Mouse (Mus musculus): ENCODE results near the gene Itga3. TPM values are rescaled to one million over a fixed set of nuclear protein-coding genes. Genes with fewer than 3 reads are reported as not detected.

The Itga3 gene
- polyA plus RNA-seq, 1 experiment from 2014 or later = 2.9 TPM

DNA sequence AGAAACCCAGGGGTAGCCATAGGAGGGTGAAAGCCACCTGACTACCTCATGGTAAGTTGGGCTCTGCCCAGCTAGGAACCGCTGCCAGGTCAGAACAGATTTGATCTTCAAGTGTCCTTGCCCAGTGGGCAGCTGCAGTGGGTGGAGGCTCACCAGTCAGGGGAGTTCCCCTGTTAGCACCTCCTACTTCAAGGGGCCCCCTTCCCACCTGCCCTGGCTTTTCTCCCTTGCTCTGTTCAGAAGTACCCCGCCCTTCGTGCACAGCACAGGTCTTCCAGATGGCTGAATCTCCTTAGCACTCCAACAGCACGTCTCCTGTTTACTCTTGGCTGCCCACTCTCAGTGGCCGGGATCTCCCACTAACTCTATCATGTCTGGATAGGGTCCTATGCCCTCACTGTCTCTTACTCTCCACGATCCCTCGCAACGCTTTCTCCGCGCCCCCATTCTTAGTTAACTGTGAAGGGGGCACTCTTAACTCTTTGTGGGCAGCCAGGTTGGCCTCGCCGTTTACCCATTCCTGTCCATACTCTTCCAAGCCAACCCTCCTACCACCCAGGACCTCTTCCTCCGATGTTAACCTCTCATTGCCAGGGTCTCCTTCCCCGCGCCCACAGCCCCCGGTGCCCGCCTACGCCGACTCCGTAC is 36.0 kb downstream of the Itga3 start:
- ATAC-seq (ENCODE audit: low FRiP score) = peak; percentile 6; the same call in 1 of the 2 replicates
- peak overlapping the region; percentile 68 for H3K9ac ChIP-seq (ENCODE audit: low read length)
- DNase-seq (ENCODE audit: low spot score, missing footprints) = peak; percentile 92
- H3K4me1 ChIP-seq (ENCODE audit: control insufficient read depth, insufficient read depth, low read length) = peaks cover 13% of the 10 kb centered on the region
- H3K27me3 ChIP-seq (ENCODE audit: control insufficient read depth, insufficient read depth, low read length) = no peaks in the 10 kb centered on the region; the same call in 1 of the 2 replicates
- no peaks in the 10 kb centered on the region for H3K36me3 ChIP-seq (ENCODE audit: control insufficient read depth, insufficient read depth, low read length)
- peak overlapping the region; percentile 65 for H3K4me3 ChIP-seq (ENCODE audit: low read depth, low read length)
- H3K4me2 ChIP-seq = peak overlapping the region; percentile 96
- no peak overlapping the region for H3K27ac ChIP-seq (ENCODE audit: low read depth, low read length)
- 1% methylated on average over 20 of the region's 20 CpGs for WGBS
- H3K9me3 ChIP-seq (ENCODE audit: control insufficient read depth, low read length) = no peaks in the 10 kb centered on the region

DNA sequence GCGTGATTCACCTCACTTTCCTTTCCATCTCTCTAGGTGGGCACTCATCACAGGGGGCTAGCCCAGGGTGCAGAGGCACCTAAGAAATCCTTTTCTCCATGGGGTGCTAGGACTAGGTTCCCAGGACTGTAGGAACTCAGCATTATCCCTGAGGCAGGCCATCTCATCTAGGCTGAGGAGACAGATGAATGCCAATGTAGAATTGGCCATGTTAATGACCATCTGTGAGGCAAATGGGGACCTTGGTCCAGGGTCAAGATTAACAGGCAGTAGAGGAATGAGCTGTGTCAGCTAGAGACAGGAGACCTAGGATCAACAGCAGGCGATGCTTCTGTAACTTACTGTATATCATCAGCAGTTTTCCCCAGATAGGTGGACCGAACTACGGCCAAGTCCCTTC is 36.8 kb downstream of the Itga3 start:
- WGBS = 87% methylated on average over 4 of the region's 4 CpGs
- no peaks in the 10 kb centered on the region; the same call in 1 of the 2 replicates for H3K27me3 ChIP-seq (ENCODE audit: control insufficient read depth, insufficient read depth, low read length)
- no peak overlapping the region for H3K27ac ChIP-seq (ENCODE audit: low read depth, low read length)
- H3K9ac ChIP-seq (ENCODE audit: low read length) = no peak overlapping the region
- DNase-seq (ENCODE audit: low spot score, missing footprints) = no peak
- no peaks in the 10 kb centered on the region for H3K9me3 ChIP-seq (ENCODE audit: control insufficient read depth, low read length)
- peaks cover 13% of the 10 kb centered on the region for H3K4me1 ChIP-seq (ENCODE audit: control insufficient read depth, insufficient read depth, low read length)
- no peak for ATAC-seq (ENCODE audit: low FRiP score)
- H3K4me3 ChIP-seq (ENCODE audit: low read depth, low read length) = no peak overlapping the region
- no peaks in the 10 kb centered on the region for H3K36me3 ChIP-seq (ENCODE audit: control insufficient read depth, insufficient read depth, low read length)
- H3K4me2 ChIP-seq = no peak overlapping the region

DNA sequence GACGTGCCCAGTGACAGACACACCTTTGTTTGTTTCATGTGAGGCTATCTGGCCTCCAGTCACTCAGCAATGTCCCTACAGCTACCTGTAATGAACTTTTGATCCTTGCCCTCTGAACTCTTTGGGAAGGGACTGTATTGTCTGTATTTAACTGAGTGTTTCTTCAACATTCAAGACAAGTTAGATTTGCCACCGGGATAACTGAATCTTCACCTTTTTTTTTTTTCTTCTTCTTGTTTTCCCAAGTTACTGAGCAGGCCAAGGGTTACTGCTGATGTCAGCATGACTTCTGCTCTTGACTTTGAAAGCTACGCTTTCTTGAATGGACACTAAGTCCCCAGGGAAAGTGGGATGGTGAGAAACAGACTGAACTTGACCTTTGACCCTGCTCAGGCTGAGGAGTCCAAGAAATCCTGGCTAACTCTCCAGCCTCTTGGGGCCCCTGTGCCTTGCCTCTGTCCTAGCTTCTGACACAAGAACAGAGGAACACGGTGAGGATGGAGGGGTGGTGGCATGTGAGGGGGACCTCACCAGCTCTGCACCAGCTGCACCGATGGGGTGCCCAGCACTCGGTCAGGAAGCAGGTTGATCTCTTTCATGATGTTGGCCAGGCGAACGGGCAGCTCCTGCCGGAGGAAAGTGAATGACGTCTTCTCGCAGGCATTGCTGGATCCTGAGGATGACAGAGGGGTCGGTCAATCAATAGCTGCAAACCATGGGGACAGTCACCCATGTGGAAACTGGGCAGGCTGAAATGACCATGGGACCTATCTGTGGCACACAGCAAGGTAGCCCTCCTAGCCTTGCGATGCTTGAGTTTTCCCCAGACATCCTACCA is 37.6 kb downstream of the Itga3 start:
- Histone ChIP-seq H3K9ac (ENCODE audit: low read length) (no peak overlapping the region), H3K36me3 (ENCODE audit: control insufficient read depth, insufficient read depth, low read length) (no peaks in the 10 kb centered on the region), H3K27ac (ENCODE audit: low read depth, low read length) (no peak overlapping the region), H3K27me3 (ENCODE audit: control insufficient read depth, insufficient read depth, low read length) (no peaks in the 10 kb centered on the region; the same call in 1 of the 2 replicates), H3K4me2 (no peak overlapping the region), H3K9me3 (ENCODE audit: control insufficient read depth, low read length) (no peaks in the 10 kb centered on the region), H3K4me3 (ENCODE audit: low read depth, low read length) (no peak overlapping the region), H3K4me1 (ENCODE audit: control insufficient read depth, insufficient read depth, low read length) (peaks cover 13% of the 10 kb centered on the region)
- 81% methylated on average over 13 of the region's 13 CpGs for WGBS
- no peak for DNase-seq (ENCODE audit: low spot score, missing footprints)
- ATAC-seq (ENCODE audit: low FRiP score) = no peak

DNA sequence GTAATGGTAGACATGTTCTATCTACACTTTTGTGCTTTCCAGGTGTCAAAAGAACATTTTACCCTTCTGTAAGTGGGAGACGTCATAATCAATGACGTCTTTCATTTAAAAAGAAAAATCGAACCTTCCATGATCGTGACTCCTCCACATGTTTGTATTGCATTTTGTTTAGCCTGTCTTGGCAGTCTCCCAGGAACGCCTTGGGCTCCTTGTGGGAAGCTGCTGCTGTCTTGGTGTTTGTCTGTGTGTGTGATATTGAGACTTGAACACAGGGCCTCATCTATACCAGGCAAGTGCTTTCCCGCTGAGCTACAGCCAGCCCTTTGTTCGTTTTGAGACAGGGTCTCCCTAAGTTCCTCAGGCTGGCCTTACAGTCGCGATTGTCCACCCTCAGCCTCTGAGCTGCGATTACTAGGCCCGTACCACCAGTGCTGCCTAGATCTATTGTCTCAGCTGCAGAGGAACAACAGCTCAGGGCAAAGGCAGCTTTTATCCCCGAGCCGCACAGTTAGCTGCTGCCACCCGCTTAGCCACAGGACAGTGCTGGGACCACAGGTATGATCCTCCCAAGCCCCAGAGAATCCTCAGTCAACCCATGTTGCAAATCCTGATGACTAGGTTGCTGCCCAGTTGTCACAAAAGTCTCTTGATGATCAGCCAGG is 38.3 kb downstream of the Itga3 start:
- no peak overlapping the region for H3K27ac ChIP-seq (ENCODE audit: low read depth, low read length)
- H3K4me1 ChIP-seq (ENCODE audit: control insufficient read depth, insufficient read depth, low read length) = peaks cover 13% of the 10 kb centered on the region
- ATAC-seq (ENCODE audit: low FRiP score) (no peak), DNase-seq (ENCODE audit: low spot score, missing footprints) (no peak)
- no peak overlapping the region for H3K4me2 ChIP-seq
- H3K9ac ChIP-seq (ENCODE audit: low read length) = no peak overlapping the region
- 74% methylated on average over 14 of the region's 14 CpGs for WGBS
- H3K27me3 ChIP-seq (ENCODE audit: control insufficient read depth, insufficient read depth, low read length) = no peaks in the 10 kb centered on the region; the same call in 1 of the 2 replicates
- no peak overlapping the region for H3K4me3 ChIP-seq (ENCODE audit: low read depth, low read length)
- no peaks in the 10 kb centered on the region for H3K36me3 ChIP-seq (ENCODE audit: control insufficient read depth, insufficient read depth, low read length)
- H3K9me3 ChIP-seq (ENCODE audit: control insufficient read depth, low read length) = no peaks in the 10 kb centered on the region

DNA sequence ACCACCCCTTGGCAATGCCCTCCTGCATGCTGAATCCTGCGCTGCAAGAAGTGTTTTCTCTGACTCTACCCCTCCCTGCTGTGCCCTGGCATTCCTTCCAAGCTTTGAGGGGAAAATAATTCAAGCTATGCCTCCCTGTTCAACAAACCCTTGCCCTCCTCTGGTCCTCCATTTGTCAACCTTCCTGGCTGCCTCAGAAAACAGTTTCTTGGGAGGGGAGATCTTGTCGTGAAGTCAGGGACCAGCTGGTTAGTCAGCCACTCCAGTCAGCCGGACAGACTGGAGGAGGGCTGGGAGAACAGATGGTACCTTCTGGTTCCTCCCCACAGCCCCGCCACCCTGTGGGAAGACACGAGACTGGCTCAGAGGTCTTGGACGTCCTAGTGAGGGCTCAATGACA is 39.3 kb downstream of the Itga3 start:
- ATAC-seq (ENCODE audit: low FRiP score) (no peak), DNase-seq (ENCODE audit: low spot score, missing footprints) (no peak)
- Histone ChIP-seq H3K4me3 (ENCODE audit: low read depth, low read length) (no peak overlapping the region), H3K9me3 (ENCODE audit: control insufficient read depth, low read length) (no peaks in the 10 kb centered on the region), H3K9ac (ENCODE audit: low read length) (no peak overlapping the region), H3K27me3 (ENCODE audit: control insufficient read depth, insufficient read depth, low read length) (no peaks in the 10 kb centered on the region; the same call in 1 of the 2 replicates), H3K27ac (ENCODE audit: low read depth, low read length) (no peak overlapping the region), H3K4me1 (ENCODE audit: control insufficient read depth, insufficient read depth, low read length) (peaks cover 13% of the 10 kb centered on the region), H3K4me2 (no peak overlapping the region), H3K36me3 (ENCODE audit: control insufficient read depth, insufficient read depth, low read length) (no peaks in the 10 kb centered on the region)
- WGBS = 72% methylated on average over 6 of the region's 6 CpGs

DNA sequence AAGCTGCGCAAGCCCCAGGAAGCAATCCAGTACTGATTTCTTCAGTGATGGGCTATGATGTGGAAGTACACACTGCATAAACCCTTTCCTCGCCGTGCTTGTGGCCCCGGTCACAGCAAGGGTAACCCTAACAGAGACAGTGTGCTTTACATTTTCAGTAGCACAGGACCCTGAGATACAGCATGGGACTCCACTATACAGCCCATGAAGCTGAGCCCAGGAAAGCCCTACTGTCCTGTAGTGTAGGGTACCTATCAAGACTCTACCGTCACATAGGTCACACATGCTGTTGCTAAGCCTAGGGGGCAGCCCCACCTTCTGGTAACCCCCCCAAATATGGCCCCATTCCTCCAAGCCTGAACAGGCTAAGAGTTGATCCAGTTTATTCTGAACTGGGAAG is 40.1 kb downstream of the Itga3 start:
- no peak overlapping the region for H3K27ac ChIP-seq (ENCODE audit: low read depth, low read length)
- H3K27me3 ChIP-seq (ENCODE audit: control insufficient read depth, insufficient read depth, low read length) = no peaks in the 10 kb centered on the region; the same call in 1 of the 2 replicates
- ATAC-seq (ENCODE audit: low FRiP score) (no peak), DNase-seq (ENCODE audit: low spot score, missing footprints) (no peak)
- no peak overlapping the region for H3K4me2 ChIP-seq
- H3K9ac ChIP-seq (ENCODE audit: low read length) = no peak overlapping the region
- H3K9me3 ChIP-seq (ENCODE audit: control insufficient read depth, low read length) = no peaks in the 10 kb centered on the region
- no peak overlapping the region for H3K4me3 ChIP-seq (ENCODE audit: low read depth, low read length)
- no peaks in the 10 kb centered on the region for H3K36me3 ChIP-seq (ENCODE audit: control insufficient read depth, insufficient read depth, low read length)
- 94% methylated on average over 5 of the region's 5 CpGs for WGBS
- peaks cover 7% of the 10 kb centered on the region for H3K4me1 ChIP-seq (ENCODE audit: control insufficient read depth, insufficient read depth, low read length)

DNA sequence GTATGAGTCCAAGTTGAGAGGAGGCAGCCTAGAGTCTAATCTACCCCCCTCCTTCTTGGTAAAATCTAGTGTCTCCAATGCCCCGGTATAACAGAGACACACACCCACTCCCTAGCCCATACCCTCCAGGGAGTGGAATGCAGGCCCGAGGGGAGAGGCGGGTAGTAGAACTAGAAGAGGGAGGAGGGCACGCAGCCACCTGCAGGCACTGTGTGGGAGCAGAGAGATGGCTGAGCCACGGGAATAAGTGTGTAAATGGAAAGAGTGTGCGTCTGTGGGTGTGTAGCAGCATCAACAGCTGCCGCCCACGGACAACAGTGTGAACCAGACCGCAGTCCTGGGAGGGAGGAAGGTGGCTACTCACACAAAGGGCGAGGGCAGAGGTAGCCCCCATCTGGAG is 41.7 kb downstream of the Itga3 start:
- Histone ChIP-seq H3K9ac (ENCODE audit: low read length) (no peak overlapping the region), H3K9me3 (ENCODE audit: control insufficient read depth, low read length) (no peaks in the 10 kb centered on the region), H3K4me3 (ENCODE audit: low read depth, low read length) (no peak overlapping the region), H3K36me3 (ENCODE audit: control insufficient read depth, insufficient read depth, low read length) (no peaks in the 10 kb centered on the region), H3K4me1 (ENCODE audit: control insufficient read depth, insufficient read depth, low read length) (no peaks in the 10 kb centered on the region; the same call in 1 of the 2 replicates), H3K4me2 (no peak overlapping the region), H3K27me3 (ENCODE audit: control insufficient read depth, insufficient read depth, low read length) (no peaks in the 10 kb centered on the region; the same call in 1 of the 2 replicates), H3K27ac (ENCODE audit: low read depth, low read length) (no peak overlapping the region)
- ATAC-seq (ENCODE audit: low FRiP score) = no peak
- DNase-seq (ENCODE audit: low spot score, missing footprints) = no peak
- WGBS = 72% methylated on average over 10 of the region's 10 CpGs

DNA sequence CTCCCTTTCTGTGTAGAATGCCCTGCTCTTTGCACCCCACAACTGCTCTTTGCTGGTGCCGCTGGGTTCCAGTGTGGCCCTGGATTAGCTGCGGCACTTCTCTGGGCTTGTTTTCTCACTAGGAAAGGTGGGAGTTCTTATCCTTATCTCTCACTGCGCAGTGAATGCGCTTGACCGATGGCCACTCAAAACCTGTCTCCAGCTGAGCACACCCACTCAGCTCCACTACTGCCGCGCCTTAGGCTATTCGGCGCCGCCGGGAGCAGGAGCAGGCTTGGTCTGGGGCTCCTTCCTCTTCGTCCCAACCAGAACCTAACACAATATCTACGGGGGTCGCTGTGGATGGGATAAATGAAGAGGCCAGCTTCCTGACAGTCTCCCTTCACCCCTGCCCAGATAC is 43.0 kb downstream of the Itga3 start:
- H3K36me3 ChIP-seq (ENCODE audit: control insufficient read depth, insufficient read depth, low read length) = no peaks in the 10 kb centered on the region
- no peaks in the 10 kb centered on the region for H3K27me3 ChIP-seq (ENCODE audit: control insufficient read depth, insufficient read depth, low read length)
- no peak overlapping the region for H3K4me2 ChIP-seq
- H3K4me1 ChIP-seq (ENCODE audit: control insufficient read depth, insufficient read depth, low read length) = no peaks in the 10 kb centered on the region; the same call in 1 of the 2 replicates
- no peak overlapping the region for H3K27ac ChIP-seq (ENCODE audit: low read depth, low read length)
- DNase-seq (ENCODE audit: low spot score, missing footprints) = no peak
- H3K9ac ChIP-seq (ENCODE audit: low read length) = no peak overlapping the region
- WGBS = 72% methylated on average over 14 of the region's 14 CpGs
- H3K4me3 ChIP-seq (ENCODE audit: low read depth, low read length) = no peak overlapping the region
- ATAC-seq (ENCODE audit: low FRiP score) = no peak
- H3K9me3 ChIP-seq (ENCODE audit: control insufficient read depth, low read length) = no peaks in the 10 kb centered on the region

DNA sequence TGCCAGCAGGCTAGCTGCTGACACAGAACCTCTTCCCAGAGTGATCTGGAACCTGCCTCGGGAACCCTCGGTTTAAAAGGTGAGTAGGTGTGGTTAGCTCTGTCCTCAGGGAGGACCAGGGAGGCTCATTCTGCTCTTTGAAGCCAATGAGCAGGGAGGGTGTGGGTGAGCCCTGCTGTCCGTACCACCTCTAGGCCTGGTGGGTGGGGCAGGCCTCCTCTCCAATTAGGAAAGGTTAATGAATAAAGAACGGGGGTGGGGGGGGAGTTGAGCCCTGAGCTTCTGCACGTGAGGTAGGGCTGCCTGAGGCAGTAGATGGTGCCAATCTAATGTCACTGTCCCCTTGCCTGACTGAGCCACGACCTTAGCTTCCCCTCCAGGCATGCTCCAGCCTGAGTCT is 43.7 kb downstream of the Itga3 start:
- no peaks in the 10 kb centered on the region for H3K9me3 ChIP-seq (ENCODE audit: control insufficient read depth, low read length)
- no peak overlapping the region for H3K9ac ChIP-seq (ENCODE audit: low read length)
- no peak overlapping the region for H3K4me2 ChIP-seq
- no peak overlapping the region for H3K4me3 ChIP-seq (ENCODE audit: low read depth, low read length)
- ATAC-seq (ENCODE audit: low FRiP score) = no peak
- no peaks in the 10 kb centered on the region for H3K36me3 ChIP-seq (ENCODE audit: control insufficient read depth, insufficient read depth, low read length)
- 42% methylated on average over 6 of the region's 6 CpGs for WGBS
- H3K27me3 ChIP-seq (ENCODE audit: control insufficient read depth, insufficient read depth, low read length) = no peaks in the 10 kb centered on the region
- H3K4me1 ChIP-seq (ENCODE audit: control insufficient read depth, insufficient read depth, low read length) = no peaks in the 10 kb centered on the region; the same call in 1 of the 2 replicates
- no peak overlapping the region for H3K27ac ChIP-seq (ENCODE audit: low read depth, low read length)
- no peak for DNase-seq (ENCODE audit: low spot score, missing footprints)
